Mouse (Mus musculus): ENCODE results near the gene Zbtb45.

DNA sequence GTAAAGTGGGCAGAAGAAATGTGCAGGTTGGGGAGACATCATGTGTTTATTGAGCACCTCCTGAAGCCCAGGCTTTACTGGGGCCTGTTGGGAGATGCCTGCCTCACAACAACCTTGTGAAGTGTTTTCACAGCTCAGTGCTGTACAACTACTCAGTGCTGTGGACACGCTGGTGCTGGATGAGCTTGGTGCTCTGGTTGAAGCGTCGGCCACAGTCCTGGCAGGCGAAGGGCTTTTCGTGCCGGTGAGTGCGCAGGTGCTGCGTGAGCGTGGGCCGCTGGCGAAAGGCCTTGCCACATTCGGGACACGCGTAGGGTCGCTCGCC is 33.2 kb upstream of the Zbtb45 start:
- TF ChIP-seq GATA1 (IDR thresholded peaks at IDR 0.05; ENCODE audit: low read length) (no peak), TAL1 (IDR thresholded peaks at IDR 0.05; ENCODE audit: low read length) (no peak)
